ENCODE assay signal across 8 mouse cellular contexts in genomic region chr6:59249675-59250074, GRCm38 (mm10). TPM values are rescaled to one million over a fixed set of nuclear protein-coding genes. Genes with fewer than 3 reads are reported as not detected.
DNase-seq lines count a peak whose midpoint lies in the region; ATAC-seq lines count a peak whose summit lies in the region.

No protein-coding gene starts in this region.

- no peak for ATAC-seq in midbrain, embryonic 11.5 days (ENCODE audit: low FRiP score)
- ATAC-seq in midbrain, embryonic 15.5 days (replicated peaks), result no peak
- peak; percentile 73 for ATAC-seq in granulocyte monocyte progenitor cell, adult 5-6 weeks (replicated peaks; ENCODE audit: poor library complexity, severe bottlenecking)

- H3K4me2 ChIP-seq in midbrain, embryonic 11.5 days, result no peak overlapping the region
- H3K4me2 ChIP-seq in midbrain, embryonic 15.5 days, result no peak overlapping the region

- no peaks in the 10 kb centered on the region for H3K9me3 ChIP-seq in midbrain, embryonic 11.5 days (ENCODE audit: control insufficient read depth, low read length)
- no peaks in the 10 kb centered on the region for H3K9me3 ChIP-seq in midbrain, embryonic 15.5 days

- H3K27ac ChIP-seq in midbrain, embryonic 11.5 days (ENCODE audit: low read depth, low read length), result no peak overlapping the region
- no peak overlapping the region for H3K27ac ChIP-seq in midbrain, embryonic 15.5 days

- no peaks in the 10 kb centered on the region for H3K36me3 ChIP-seq in midbrain, embryonic 11.5 days (ENCODE audit: control insufficient read depth, insufficient read depth, low read length)
- no peaks in the 10 kb centered on the region for H3K36me3 ChIP-seq in midbrain, embryonic 15.5 days (replicated peaks)

- no peaks in the 10 kb centered on the region for H3K4me1 ChIP-seq in midbrain, embryonic 11.5 days (ENCODE audit: control insufficient read depth, insufficient read depth, low read length)
- H3K4me1 ChIP-seq in midbrain, embryonic 15.5 days, result no peaks in the 10 kb centered on the region

- H3K27me3 ChIP-seq in midbrain, embryonic 11.5 days (ENCODE audit: control insufficient read depth, insufficient read depth, low read length), result no peaks in the 10 kb centered on the region
- H3K27me3 ChIP-seq in midbrain, embryonic 15.5 days (replicated peaks), result no peaks in the 10 kb centered on the region

- no peak overlapping the region for H3K4me3 ChIP-seq in midbrain, embryonic 11.5 days (ENCODE audit: low read depth, low read length)
- no peak overlapping the region for H3K4me3 ChIP-seq in midbrain, embryonic 15.5 days

- intact Hi-C loops in left cerebral cortex, postnatal 4 days (cut with DNase I), result loop anchor here (2.0 to 5.0 kb wide), 2 partner anchors 233 to 253 kb away; no protein-coding TSS in a partner anchor

- DNase-seq in adrenal gland, adult (ENCODE audit: inconsistent age in 2 of 2, low spot score in 1 of 2), result peak; percentile 10 to 65
- no peak for DNase-seq in adrenal gland, postnatal 4 days (ENCODE audit: low spot score in 2 of 2)
- peak; percentile 89 for DNase-seq in midbrain, embryonic 11.5 days (ENCODE audit: low spot score, missing footprints)
- peak; percentile 59 to 76 for DNase-seq in cerebellum, adult 18-20 months
- peak; percentile 48 for DNase-seq in left cerebral cortex, postnatal 4 days
- DNase-seq in right cerebral cortex, adult 2 months (ENCODE audit: low spot score in 2 of 2), result peak; percentile 75 to 77

- H3K9ac ChIP-seq in midbrain, embryonic 11.5 days (ENCODE audit: low read length), result no peak overlapping the region
- no peak overlapping the region for H3K9ac ChIP-seq in midbrain, embryonic 15.5 days

- WGBS in midbrain, embryonic 11.5 days, result 37% methylated on average over 2 of the region's 2 CpGs
- 30% methylated on average over 2 of the region's 2 CpGs for WGBS in midbrain, embryonic 15.5 days

RNA-seq across cellular contexts. Expression of gene Tigd2, which starts 41.0 kb away (rescaled TPM):
- total RNA-seq in adrenal gland, postnatal 4 days (2021), result 10 to 100 TPM; 20.6 to 20.7 TPM
- polyA plus RNA-seq in midbrain, embryonic 11.5 days (2014; fragmentation: Nextera tagmentation; extraction: Ambion mirVana), result 11.9 and 14.2 TPM in 2 replicates
- polyA plus RNA-seq in midbrain, embryonic 15.5 days (2015; fragmentation: Nextera tagmentation; extraction: Ambion mirVana), result 11.5 TPM in 2 replicates
- total RNA-seq in granulocyte monocyte progenitor cell, adult 5-6 weeks (2014; fragmentation: Nextera tagmentation), result 5.0 and 12.6 TPM in 2 replicates
- 17.1 and 21.7 TPM in 2 replicates for total RNA-seq in granulocyte monocyte progenitor cell, adult 5-6 weeks (2017)
- total RNA-seq in left cerebral cortex, postnatal 4 days (2021), result 1 to 10 TPM; 8.2 to 9.2 TPM

Comparison
In these comparisons a context has a peak if more than half of its experiments do, and no peak if none do; other contexts are left out.
1. DNase-seq: peak in adrenal gland, adult (2 of 2), midbrain, embryonic 11.5 days (single experiment), cerebellum, adult 18-20 months (2 of 2), left cerebral cortex, postnatal 4 days (single experiment) and right cerebral cortex, adult 2 months (2 of 2); none in adrenal gland, postnatal 4 days (0 of 2).